Mouse (Mus musculus) liver, adult 2 months (tissue): Measurements from ENCODE around the gene Tex50. TPM values are rescaled to one million over a fixed set of nuclear protein-coding genes. Genes with fewer than 3 reads are reported as not detected.

ENCODE experiments used
- DNase-seq: peaks from one replicate; pipeline ENCODE4 v3.0.0-alpha.2; 2011; ENCODE audit warnings: low read depth, low spot score; ENCODE audit errors: extremely low read depth
- H3K27ac ChIP-seq: fragments of 200-500 bp; replicated peaks from 2 replicates; pipeline ENCODE4 v1.5.1; 2012; ENCODE audit warnings: low read depth, mild to moderate bottlenecking, control low read depth, inconsistent platforms, low read length; ENCODE audit not compliant: insufficient read depth
- H3K27me3 ChIP-seq: fragments of 200-500 bp; 2 replicates; pipeline ENCODE4 v1.6.1; 2012; ENCODE audit warnings: mild to moderate bottlenecking, moderate library complexity, low read length, inconsistent platforms; ENCODE audit not compliant: control insufficient read depth, insufficient read depth
- H3K36me3 ChIP-seq: fragments of 200-500 bp; 2 replicates; pipeline ENCODE4 v1.6.1; 2012; ENCODE audit warnings: low read length, inconsistent platforms; ENCODE audit not compliant: control insufficient read depth, insufficient read depth
- H3K4me1 ChIP-seq: fragments of 200-500 bp; 2 replicates; pipeline ENCODE4 v1.6.1; 2011; ENCODE audit warnings: low read length; ENCODE audit not compliant: control insufficient read depth, insufficient read depth
- H3K4me3 ChIP-seq: fragments of 200-500 bp; 2 replicates; pipeline ENCODE4 v1.5.1; 2011; ENCODE audit warnings: low read depth, mild to moderate bottlenecking, control low read depth, low read length, moderate library complexity; ENCODE audit not compliant: insufficient read depth
- H3K79me2 ChIP-seq: fragments of 200-500 bp; 2 replicates; pipeline ENCODE4 v1.6.1; 2012; ENCODE audit warnings: inconsistent platforms, mild to moderate bottlenecking, low read length, moderate library complexity; ENCODE audit not compliant: control insufficient read depth, insufficient read depth
- H3K9ac ChIP-seq: fragments of 200-500 bp; 2 replicates; pipeline ENCODE4 v1.6.1; 2012; ENCODE audit warnings: low read depth, mild to moderate bottlenecking, control low read depth, inconsistent platforms, low read length
- CTCF ChIP-seq: fragments of 200-500 bp; IDR thresholded peaks from 2 replicates; pipeline ENCODE4 v1.5.1; 2011; ENCODE audit warnings: low read depth, low read length, control low read depth
- POLR2A ChIP-seq: fragments of 200-500 bp; IDR thresholded peaks from 2 replicates; pipeline ENCODE4 v1.6.1; 2011; ENCODE audit warnings: low read length, control low read depth; ENCODE audit not compliant: insufficient read depth; ENCODE audit errors: extremely low read depth
- WGBS: fragments of 180-500 bp; shearing (Covaris S2); methylation state at CpG from one replicate; pipeline ENCODE4 v1.1.7; 2018; 5-methylcytosine and 5-hydroxymethylcytosine counted together
- polyA plus RNA-seq: library from polyadenylated mRNA; depleted of rRNA; stranded (reverse); fragments of >200 nt; gene quantifications from 2 replicates; pipeline ENCODE4 v1.2.3, GENCODE M21; 2012; rRNA removed
- total RNA-seq: library from RNA; depleted of rRNA; stranded (reverse); fragments of >200 nt; gene quantifications from 2 replicates; pipeline ENCODE4 v1.2.3, GENCODE M21; 2014; rRNA removed

Gene Tex50
- total and polyA plus RNA-seq, 2 experiments: not detected

GRCm38 (mm10) chr1:161109216-161109615 lies 49.9 kb downstream of the Tex50 start:
- no peak overlapping the region for H3K9ac ChIP-seq

More at GRCm38 (mm10) chr1:161109216-161109615, 49.9 kb downstream of the Tex50 start:
- TF ChIP-seq CTCF: no peak
- TF ChIP-seq POLR2A: no peak
- H3K27ac ChIP-seq: no peak overlapping the region
- WGBS: 90% methylated on average over 8 of the region's 8 CpGs
- no peaks in the 10 kb centered on the region; the same call in 1 of the 2 replicates for H3K79me2 ChIP-seq
- no peak overlapping the region for H3K4me3 ChIP-seq
- H3K36me3 ChIP-seq: peaks cover 16% of the 10 kb centered on the region
- no peak for DNase-seq
- H3K27me3 ChIP-seq: no peaks in the 10 kb centered on the region
- H3K4me1 ChIP-seq: no peaks in the 10 kb centered on the region

Other genes with a start within 250 kb of the Tex50 start
- 3,274 and 4,209 TPM in 2 replicates for gene Serpinc1, start 180.7 kb downstream of the Tex50 start, total RNA-seq
- gene Serpinc1, start 180.7 kb downstream of the Tex50 start, polyA plus RNA-seq: 4,695 and 5,808 TPM in 2 replicates
- gene Zbtb37, start 124.5 kb downstream of the Tex50 start, total RNA-seq: 4.3 and 4.4 TPM in 2 replicates
- gene Zbtb37, start 124.5 kb downstream of the Tex50 start, polyA plus RNA-seq: 0.33 and 0.97 TPM in 2 replicates
- gene Dars2, start 88.7 kb downstream of the Tex50 start, total RNA-seq: 18.1 and 20.2 TPM in 2 replicates
- 11.4 and 13.9 TPM in 2 replicates for gene Dars2, start 88.7 kb downstream of the Tex50 start, polyA plus RNA-seq
- 7.0 and 9.5 TPM in 2 replicates for gene Cenpl, start 88.6 kb downstream of the Tex50 start, total RNA-seq
- gene Cenpl, start 88.6 kb downstream of the Tex50 start, polyA plus RNA-seq: 1.4 and 1.5 TPM in 2 replicates
- 6.7 and 6.8 TPM in 2 replicates for gene Klhl20, start 27.8 kb downstream of the Tex50 start, total RNA-seq
- gene Klhl20, start 27.8 kb downstream of the Tex50 start, polyA plus RNA-seq: 2.3 and 2.7 TPM in 2 replicates
- not detected in 2 replicates for gene Ankrd45, start 16.6 kb downstream of the Tex50 start, total RNA-seq
- gene Ankrd45, start 16.6 kb downstream of the Tex50 start, polyA plus RNA-seq: not detected in 2 replicates
- 413 and 458 TPM in 2 replicates for gene Prdx6, start 91.9 kb upstream of the Tex50 start, total RNA-seq
- gene Prdx6, start 91.9 kb upstream of the Tex50 start, polyA plus RNA-seq: 221 and 315 TPM in 2 replicates
- gene Tnfsf4, start 236.1 kb upstream of the Tex50 start, total RNA-seq: not detected in 2 replicates
- gene Tnfsf4, start 236.1 kb upstream of the Tex50 start, polyA plus RNA-seq: not detected in 2 replicates